Mouse (Mus musculus) heart, adult 9 months (tissue): ENCODE data around the gene Helz.

Experiments used
- DNase-seq, 2 experiments: peaks; one replicate each; pipeline ENCODE4 v3.0.0; 2022; ENCODE audit warnings: low spot score in 2 of 2

The Helz gene

GRCm38 (mm10) chr11:107615696-107616095, 68.0 kb downstream of the Helz start:
- DNase-seq: no peak

DNA sequence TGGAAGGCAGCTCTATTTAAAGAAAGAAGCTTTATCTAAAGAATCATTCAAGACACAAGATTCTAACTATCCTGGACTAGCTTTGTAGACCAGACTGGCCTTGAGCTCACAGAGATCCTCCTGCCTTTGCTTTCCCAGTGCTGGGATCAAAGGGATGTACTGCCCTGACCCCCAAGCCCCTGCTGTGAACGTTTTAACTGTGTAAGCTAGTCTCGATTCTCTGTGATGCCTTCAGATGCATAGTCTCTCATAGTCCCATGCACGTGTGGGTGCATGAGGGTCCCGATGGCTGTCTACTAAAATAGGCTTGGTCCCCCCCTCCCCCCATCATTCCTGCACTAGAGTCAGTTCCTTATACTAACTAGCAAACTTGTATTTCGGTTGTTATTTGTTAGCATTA, 70.2 kb downstream of the Helz start:
- DNase-seq: no peak

GRCm38 (mm10) chr11:107624661-107625060, 76.9 kb downstream of the Helz start:
- DNase-seq: no peak

DNA sequence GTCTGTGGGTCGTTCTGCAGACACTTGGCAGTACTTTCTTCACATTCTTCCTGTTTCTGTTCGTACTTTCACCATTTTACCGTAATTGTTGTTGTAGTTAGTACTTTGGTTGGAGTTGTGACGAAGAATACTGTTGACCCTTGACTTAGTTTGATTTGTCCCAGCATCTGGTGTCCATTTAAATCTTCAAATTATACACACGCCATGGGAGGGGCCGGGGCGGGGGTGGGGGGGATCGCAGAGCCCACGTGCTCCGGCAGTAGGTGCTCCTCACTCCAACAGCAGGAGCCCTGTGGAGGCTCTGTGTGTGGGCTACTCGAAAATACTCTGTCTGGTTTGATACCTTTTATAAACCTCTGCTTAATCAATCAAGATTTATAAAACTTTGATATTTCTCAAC, 78.0 kb downstream of the Helz start:
- no peak for DNase-seq

DNA sequence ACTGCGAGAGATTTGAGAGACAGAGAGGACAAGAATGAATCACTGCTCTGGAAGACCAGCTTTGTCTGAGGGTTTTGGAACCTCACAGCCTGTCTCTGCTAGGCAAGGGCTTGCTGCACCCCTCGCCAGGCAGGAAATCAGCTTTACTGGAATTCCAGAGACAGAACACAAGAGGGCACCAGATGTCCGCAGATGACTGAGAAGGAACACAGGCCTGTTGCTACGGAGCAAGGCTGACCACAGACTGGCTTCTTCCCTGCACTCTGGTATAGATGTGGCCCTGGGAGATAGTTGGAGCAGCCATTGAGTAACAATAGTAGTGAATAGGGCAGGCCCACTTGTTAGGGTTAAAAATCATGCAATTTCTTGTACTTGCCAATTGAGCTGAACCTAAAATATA, 81.8 kb downstream of the Helz start:
- peak; percentile 11 to 19 for DNase-seq

- no peak for DNase-seq
Measured at GRCm38 (mm10) chr11:107629951-107630350, 82.2 kb downstream of the Helz start.

GRCm38 (mm10) chr11:107631124-107631523, 83.4 kb downstream of the Helz start:
- DNase-seq: no peak

GRCm38 (mm10) chr11:107633563-107634146, 85.9 kb downstream of the Helz start:
- no peak for DNase-seq

DNA sequence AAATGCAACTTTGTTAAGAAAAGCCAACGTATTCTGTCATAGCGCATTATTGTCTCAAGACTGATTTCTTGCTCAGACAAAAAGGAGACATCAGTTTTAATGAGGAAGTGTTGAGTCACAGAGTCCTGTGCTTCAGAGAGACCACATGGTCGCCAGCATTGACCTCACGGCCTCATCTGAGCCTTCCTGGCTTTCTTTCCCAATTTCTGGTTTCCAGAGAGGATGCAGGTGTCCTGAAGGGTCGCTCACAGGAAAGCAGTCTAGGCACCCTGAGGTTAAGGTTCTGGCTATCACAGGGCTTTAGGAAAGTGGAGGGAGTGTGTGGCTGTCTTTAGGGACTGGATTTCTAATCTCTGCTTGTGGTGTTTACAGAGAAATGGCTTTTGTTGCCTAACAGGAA, 90.4 kb downstream of the Helz start:
- no peak for DNase-seq

DNA sequence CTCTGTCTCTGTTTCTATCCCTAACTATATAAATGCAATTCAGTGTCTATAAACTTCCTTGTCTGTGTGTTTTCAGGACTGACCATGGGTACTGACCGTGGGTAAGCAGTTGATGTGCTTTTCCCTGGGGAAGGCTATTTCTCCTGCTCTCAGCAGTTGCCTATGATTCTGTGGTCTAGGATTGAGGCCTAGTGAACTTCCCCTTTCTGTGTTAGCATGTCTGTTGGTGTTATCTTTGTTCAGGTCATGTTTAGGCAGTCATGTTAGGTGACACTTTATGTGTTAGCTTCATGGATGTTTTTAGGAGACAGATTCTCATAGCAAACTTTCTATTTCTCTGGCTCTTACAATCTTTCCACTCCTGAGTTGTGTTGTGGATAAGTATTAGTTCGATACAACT, 91.9 kb downstream of the Helz start:
- DNase-seq: no peak

DNA sequence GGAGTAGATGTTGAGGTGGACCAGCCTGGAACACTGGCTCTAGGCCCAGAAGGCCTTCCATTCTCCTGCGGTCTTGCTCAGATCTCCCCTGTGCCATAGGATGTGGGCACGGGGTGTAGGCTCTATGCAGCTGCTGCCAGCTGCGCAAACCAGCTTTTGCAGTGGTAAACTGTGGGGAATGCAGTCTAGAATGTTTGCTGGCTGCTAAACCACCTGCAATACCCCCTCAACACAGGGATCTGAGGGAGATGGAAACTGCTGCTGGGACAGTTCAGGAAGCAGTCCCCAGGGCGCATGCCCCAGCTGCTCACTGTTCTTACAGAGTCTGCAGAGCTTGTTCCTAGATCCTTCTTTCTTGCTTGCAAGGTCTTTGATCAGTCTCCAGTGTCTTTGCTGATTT, 96.7 kb downstream of the Helz start:
- no peak for DNase-seq

DNA sequence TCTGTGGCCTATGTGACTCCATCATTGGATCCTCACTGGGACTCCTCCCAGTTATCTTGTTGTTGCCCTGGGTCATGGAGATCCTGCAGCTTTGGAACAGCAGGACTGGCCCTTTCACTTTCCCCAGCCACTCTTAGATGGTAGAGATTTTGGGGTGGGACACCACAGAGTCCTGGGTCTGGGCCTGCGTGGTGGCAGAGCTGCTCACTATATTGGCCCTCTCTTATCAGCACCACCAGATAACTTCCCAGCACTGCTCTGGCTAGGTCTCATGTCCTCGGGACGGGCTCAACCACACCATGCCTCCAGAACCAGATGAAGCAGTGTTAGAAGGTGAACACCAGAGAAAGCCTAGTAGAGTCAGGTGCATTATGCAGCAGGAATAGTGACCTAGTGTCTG, 99.6 kb downstream of the Helz start:
- DNase-seq: no peak

GRCm38 (mm10) chr11:107648668-107649067, 100.9 kb downstream of the Helz start:
- no peak for DNase-seq

DNA sequence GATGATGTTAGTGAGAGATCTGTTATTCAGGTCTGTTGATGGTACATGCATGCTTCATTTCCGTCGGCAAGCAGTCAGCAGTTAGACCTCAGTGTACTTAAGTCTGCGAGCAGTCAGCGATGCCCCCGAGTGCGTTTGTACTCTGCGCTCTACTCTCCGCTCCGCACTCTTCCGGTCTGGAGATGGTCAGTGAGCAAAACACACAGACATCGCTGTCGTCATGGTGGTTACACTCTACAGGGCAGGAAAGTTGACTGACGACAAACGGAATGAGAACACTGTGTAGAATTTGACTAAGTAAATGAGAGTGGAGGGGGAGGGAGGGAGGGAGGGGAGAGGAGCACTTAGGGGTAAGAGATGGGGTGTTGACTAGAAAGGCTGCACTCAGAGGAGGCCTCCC, 101.7 kb downstream of the Helz start:
- DNase-seq: no peak

GRCm38 (mm10) chr11:107650422-107651051, 102.8 kb downstream of the Helz start:
- DNase-seq: no peak

- DNase-seq: no peak
Measured at GRCm38 (mm10) chr11:107651391-107651790, 103.7 kb downstream of the Helz start.

DNA sequence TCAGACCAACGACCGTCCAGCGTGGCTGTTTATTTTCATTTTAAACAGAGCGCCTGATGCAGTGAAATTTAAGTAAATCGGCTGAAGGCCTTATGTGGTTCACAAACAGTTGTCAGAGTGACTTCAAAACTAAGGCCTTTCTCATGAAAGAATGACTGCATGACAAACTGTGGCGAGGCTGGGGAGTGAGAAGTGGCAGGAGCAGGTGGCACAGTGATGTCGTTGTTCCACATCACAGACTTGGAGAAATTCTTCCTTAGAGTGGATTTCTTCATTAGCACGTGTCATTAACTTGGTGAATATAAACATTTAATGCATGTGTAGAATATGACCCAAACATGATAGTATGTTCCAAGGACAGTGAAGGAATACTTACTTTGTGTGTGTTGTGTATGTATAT, 104.4 kb downstream of the Helz start:
- DNase-seq: no peak

DNA sequence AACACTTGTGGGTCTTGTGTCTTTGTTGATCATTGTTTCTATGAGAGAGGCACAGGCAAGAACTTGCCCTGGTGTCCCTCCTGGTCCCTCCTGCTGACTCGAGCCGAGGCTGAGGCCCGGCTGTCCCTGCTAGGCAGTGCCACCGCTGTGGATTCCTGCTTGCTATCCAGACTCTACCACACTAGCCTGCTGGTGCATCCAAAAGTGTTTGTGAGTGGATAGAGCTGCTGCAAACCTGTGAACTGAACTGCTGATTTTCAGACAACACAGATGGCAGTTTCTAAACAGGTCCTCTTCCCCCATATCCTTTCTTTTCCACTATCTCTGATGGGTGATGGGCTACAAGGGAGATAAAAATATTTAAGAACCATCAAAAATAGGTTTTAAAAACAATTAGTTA, 107.8 kb downstream of the Helz start:
- DNase-seq: no peak

DNA sequence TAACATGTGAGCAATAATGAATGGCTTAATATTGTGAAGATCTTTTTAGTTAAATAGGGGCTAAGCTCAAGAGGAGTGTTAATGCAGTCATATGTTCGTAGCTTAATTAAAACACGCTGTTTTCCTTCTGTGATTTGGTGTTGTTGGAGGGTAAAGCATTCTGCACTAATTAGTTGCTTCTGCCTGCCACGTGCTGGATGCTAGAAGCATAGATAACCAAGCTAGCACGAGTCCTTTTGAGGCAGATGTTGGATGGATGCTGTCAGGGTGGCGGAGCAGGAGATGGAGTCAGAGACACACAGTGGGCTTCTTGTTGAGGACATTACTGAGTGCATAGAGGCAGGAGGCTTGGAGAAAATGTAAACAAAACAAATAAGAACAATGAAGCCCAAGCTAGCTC, 109.4 kb downstream of the Helz start:
- DNase-seq: no peak

GRCm38 (mm10) chr11:107660452-107660851, 112.7 kb downstream of the Helz start:
- no peak for DNase-seq

GRCm38 (mm10) chr11:107662666-107663065, 114.9 kb downstream of the Helz start:
- DNase-seq: no peak

DNA sequence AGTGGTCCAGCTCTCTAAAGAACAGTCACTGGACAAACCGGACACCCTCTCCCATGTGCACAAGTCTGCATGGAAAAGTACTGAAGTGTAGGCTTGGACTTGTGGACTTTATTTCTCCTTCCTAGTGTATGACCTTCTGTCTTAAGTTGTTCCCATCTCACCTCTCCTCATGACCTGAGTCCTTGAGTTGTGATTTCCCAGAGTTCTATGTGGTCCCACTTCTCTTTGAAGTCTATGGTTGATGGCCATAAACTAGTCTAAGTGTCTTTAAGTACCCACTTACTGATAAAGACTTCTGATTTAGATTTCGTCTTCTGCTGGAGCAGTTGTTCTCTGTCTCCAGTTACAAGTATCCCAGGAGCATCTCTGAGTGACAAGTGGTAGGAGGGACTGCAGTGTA, 119.8 kb downstream of the Helz start:
- DNase-seq: no peak

DNA sequence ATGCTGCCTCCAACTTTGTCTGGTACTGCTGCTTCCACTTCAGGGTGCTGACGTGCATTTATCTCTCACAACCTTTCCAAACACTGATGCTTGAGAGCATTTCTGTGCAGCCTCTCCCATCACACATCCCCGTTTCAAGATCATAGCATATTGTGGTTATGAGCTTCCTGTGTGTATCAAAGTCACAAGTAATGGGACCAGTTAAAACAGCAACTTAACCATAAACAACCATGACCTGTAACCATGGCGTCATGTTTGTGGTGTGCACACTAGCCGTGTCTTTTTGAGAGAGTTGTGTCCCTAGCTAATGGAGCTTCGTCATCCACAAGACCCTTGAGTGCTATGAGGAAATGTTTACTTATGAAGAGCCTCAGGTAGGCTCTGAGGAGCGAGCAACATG, 120.5 kb downstream of the Helz start:
- no peak for DNase-seq

GRCm38 (mm10) chr11:107668977-107669376, 121.2 kb downstream of the Helz start:
- peak in 1 of 2 experiments; percentile 7 for DNase-seq
